ENCODE assay signal across 8 mouse cellular contexts in genomic region chr15:9072630-9073029, GRCm38 (mm10). TPM values are rescaled to one million over a fixed set of nuclear protein-coding genes. Genes with fewer than 3 reads are reported as not detected.
A peak's percentile ranks its signal among the peaks of the same experiment; 100 is the strongest.
DNase-seq lines count a peak whose midpoint lies in the region; ATAC-seq lines count a peak whose summit lies in the region.

No protein-coding gene starts in this region.

- H3K9me3 ChIP-seq in erythroblast, embryonic 14.5 days (ENCODE audit: control insufficient read depth, low read length), result no peaks in the 10 kb centered on the region
- H3K9me3 ChIP-seq in heart, embryonic 14.5 days (ENCODE audit: control insufficient read depth, low read length), result no peaks in the 10 kb centered on the region
- H3K9me3 ChIP-seq in liver, embryonic 13.5 days (replicated peaks), result no peaks in the 10 kb centered on the region

- WGBS in heart, embryonic 14.5 days, result 10% methylated on average over 5 of the region's 5 CpGs
- 2% methylated on average over 5 of the region's 5 CpGs for WGBS in liver, embryonic 13.5 days (ENCODE audit: insufficient replicate concordance)

- peaks cover 59% of the 10 kb centered on the region for H3K36me3 ChIP-seq in erythroblast, embryonic 14.5 days (ENCODE audit: control insufficient read depth)
- no peaks in the 10 kb centered on the region for H3K36me3 ChIP-seq in heart, embryonic 14.5 days (ENCODE audit: control insufficient read depth, insufficient read depth, low read length)
- H3K36me3 ChIP-seq in liver, embryonic 13.5 days, result peaks cover 22% of the 10 kb centered on the region
- no peaks in the 10 kb centered on the region for H3K36me3 ChIP-seq in splenic B cell, adult 2 months (ENCODE audit: control insufficient read depth, insufficient read depth, low read length, poor library complexity, severe bottlenecking)

- peak; percentile 80 for DNase-seq in NIH3T3 (ENCODE audit: low read depth)
- DNase-seq in liver, embryonic 13.5 days, result no peak
- peak; percentile 64 for DNase-seq in splenic B cell, adult 2 months (ENCODE audit: low read depth, low spot score)
- no peak for DNase-seq in layer of hippocampus, postnatal 25 days (ENCODE audit: extremely low spot score in 1 of 2, low spot score in 1 of 2)
- DNase-seq in cerebellum, adult 11 months, result no peak

- H3K4me2 ChIP-seq in heart, embryonic 14.5 days (ENCODE audit: low read length), result peak overlapping the region; percentile 71
- H3K4me2 ChIP-seq in liver, embryonic 13.5 days, result peak overlapping the region; percentile 81

- H3K4me3 ChIP-seq in erythroblast, embryonic 14.5 days (replicated peaks), result peak overlapping the region; percentile 89
- H3K4me3 ChIP-seq in heart, embryonic 14.5 days (ENCODE audit: control insufficient read depth in 1 of 2, insufficient read depth in 1 of 2, low read depth in 1 of 2, low read length in 2 of 2), result peak overlapping the region; percentile 80 to 91
- peak overlapping the region; percentile 99 for H3K4me3 ChIP-seq in liver, embryonic 13.5 days (replicated peaks)

- ATAC-seq in erythroblast, adult 5-6 weeks (replicated peaks; ENCODE audit: low FRiP score, poor library complexity, severe bottlenecking), result no peak
- ATAC-seq in heart, embryonic 14.5 days (ENCODE audit: insufficient number of reproducible peaks, insufficient read depth, low FRiP score, low read depth), result no peak
- ATAC-seq in liver, embryonic 13.5 days (ENCODE audit: low read depth), result no peak

- peak overlapping the region; percentile 79 to 94 for H3K27ac ChIP-seq in heart, embryonic 14.5 days (replicated peaks in 1 of 2; ENCODE audit: control insufficient read depth in 1 of 2, insufficient read depth in 1 of 2, low read depth in 2 of 2, low read length in 2 of 2)
- peak overlapping the region; percentile 100 for H3K27ac ChIP-seq in liver, embryonic 13.5 days

- no peaks in the 10 kb centered on the region for H3K27me3 ChIP-seq in erythroblast, embryonic 14.5 days (ENCODE audit: control insufficient read depth)
- no peaks in the 10 kb centered on the region for H3K27me3 ChIP-seq in heart, embryonic 14.5 days (ENCODE audit: control insufficient read depth, insufficient read depth, low read length)
- no peaks in the 10 kb centered on the region for H3K27me3 ChIP-seq in liver, embryonic 13.5 days
- no peaks in the 10 kb centered on the region for H3K27me3 ChIP-seq in splenic B cell, adult 2 months (ENCODE audit: control insufficient read depth, insufficient read depth, low read length, poor library complexity, severe bottlenecking)

- H3K4me1 ChIP-seq in erythroblast, embryonic 14.5 days (ENCODE audit: control insufficient read depth), result peaks cover 60% of the 10 kb centered on the region
- H3K4me1 ChIP-seq in heart, embryonic 14.5 days (ENCODE audit: control insufficient read depth in 2 of 2, insufficient read depth in 2 of 2, low read length in 2 of 2), result peaks cover 26 to 48% of the 10 kb centered on the region in 2 experiments
- H3K4me1 ChIP-seq in liver, embryonic 13.5 days (replicated peaks), result peaks cover 53% of the 10 kb centered on the region

- peak overlapping the region; percentile 96 for H3K9ac ChIP-seq in heart, embryonic 14.5 days (ENCODE audit: low read length)
- peak overlapping the region; percentile 100 for H3K9ac ChIP-seq in liver, embryonic 13.5 days

RNA-seq across cellular contexts. Expression of gene Nadk2, which starts 1.6 kb away (rescaled TPM):
- polyA plus RNA-seq in erythroblast, embryonic 14.5 days (2012), result 7.3 and 10.8 TPM in 2 replicates
- 252 and 320 TPM in 2 replicates for total RNA-seq in erythroblast, adult 5-6 weeks (2015; ENCODE audit: low replicate concordance)
- total RNA-seq in erythroblast, adult 5-6 weeks (2017; ENCODE audit: low replicate concordance), result 514 and 775 TPM in 2 replicates
- polyA plus RNA-seq in heart, embryonic 14.5 days (2014; fragmentation: Nextera tagmentation; extraction: Ambion mirVana), result 60.8 and 61.2 TPM in 2 replicates
- 103 and 120 TPM in 2 replicates for polyA plus RNA-seq in liver, embryonic 13.5 days (2015; fragmentation: Nextera tagmentation; extraction: Ambion mirVana)
- total RNA-seq in layer of hippocampus, postnatal 25 days (2021), result 10 to 100 TPM; 61.0 to 64.9 TPM

Comparison
In these comparisons a context has a peak if more than half of its experiments do, and no peak if none do; other contexts are left out.
1. DNase-seq: peak in NIH3T3 (single experiment) and splenic B cell, adult 2 months (single experiment); none in liver, embryonic 13.5 days (single experiment), layer of hippocampus, postnatal 25 days (0 of 2) and cerebellum, adult 11 months (single experiment).
2. Peak in every context shown above with its lines, with median percentiles within 50 percentile points of each other: H3K4me3 ChIP-seq.